Mouse (Mus musculus) erythroblast, embryonic 14.5 days (primary cell): Measurements from ENCODE around the gene Cstad.

Experiments
- GATA1 ChIP-seq: IDR thresholded peaks from 2 replicates; pipeline ENCODE4 v1.6.1; 2012; ENCODE audit warnings: low read length, inconsistent platforms, mixed read lengths
- TAL1 ChIP-seq: IDR thresholded peaks from 3 replicates; pipeline ENCODE4 v1.6.1; 2012; ENCODE audit warnings: low read length, inconsistent platforms, mixed read lengths

- TF ChIP-seq GATA1 (no peak), TAL1 (no peak)
Measured at GRCm38 (mm10) chr2:30545706-30546105, 49.1 kb upstream of the Cstad start.
